Mouse (Mus musculus) right cerebral cortex, postnatal 36 days (tissue): ENCODE results near the gene Gpat3.

ENCODE experiments used
- DNase-seq, 2 experiments: peaks; one replicate each; pipeline ENCODE4 v3.0.0; 2022; ENCODE audit warnings: low spot score in 2 of 2, mixed read lengths in 1 of 2

The Gpat3 gene

GRCm38 (mm10) chr5:100860417-100861053 lies 15.0 kb downstream of the Gpat3 start:
- DNase-seq = no peak

DNA sequence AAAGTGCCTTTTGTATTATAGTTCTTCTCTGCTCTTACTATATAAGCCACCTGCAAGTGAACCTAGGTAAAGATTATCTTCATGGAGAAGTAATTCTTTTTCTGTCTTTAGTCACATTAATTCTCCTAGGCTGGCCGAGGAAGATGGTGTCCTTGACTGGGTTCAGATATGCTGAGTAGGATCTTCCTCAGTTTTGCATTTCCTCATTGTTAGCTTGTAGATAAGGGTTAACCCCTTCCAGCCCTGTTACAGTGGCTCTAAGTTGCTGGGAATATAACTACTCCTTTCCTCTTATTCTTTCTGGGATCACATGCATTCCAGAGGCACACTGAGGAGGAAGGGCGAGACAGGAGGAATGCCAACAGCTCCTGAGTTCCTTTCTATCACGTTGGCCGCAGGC lies 15.6 kb downstream of the Gpat3 start:
- DNase-seq = no peak

- DNase-seq = no peak
Measured at GRCm38 (mm10) chr5:100861811-100862210, 16.3 kb downstream of the Gpat3 start.

DNA sequence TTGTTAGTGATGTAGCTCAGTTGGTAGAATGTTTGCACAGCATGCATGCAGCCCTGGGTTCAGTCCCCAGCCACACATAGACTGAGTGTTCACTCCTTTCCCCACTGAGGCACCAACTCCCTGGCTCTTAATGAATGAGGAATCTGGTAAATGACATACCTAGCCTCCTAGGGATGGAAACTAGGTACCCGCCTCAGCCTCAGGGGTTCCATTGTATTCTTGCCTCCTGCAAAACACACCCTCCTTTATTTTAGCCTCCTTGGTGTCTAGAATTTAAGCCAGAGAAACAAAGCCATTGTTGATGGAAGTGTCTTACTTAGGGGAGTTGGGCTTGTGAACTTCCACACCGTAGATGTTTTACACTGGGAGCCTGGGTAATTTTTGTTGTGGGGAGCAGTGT lies 17.6 kb downstream of the Gpat3 start:
- DNase-seq = no peak

DNA sequence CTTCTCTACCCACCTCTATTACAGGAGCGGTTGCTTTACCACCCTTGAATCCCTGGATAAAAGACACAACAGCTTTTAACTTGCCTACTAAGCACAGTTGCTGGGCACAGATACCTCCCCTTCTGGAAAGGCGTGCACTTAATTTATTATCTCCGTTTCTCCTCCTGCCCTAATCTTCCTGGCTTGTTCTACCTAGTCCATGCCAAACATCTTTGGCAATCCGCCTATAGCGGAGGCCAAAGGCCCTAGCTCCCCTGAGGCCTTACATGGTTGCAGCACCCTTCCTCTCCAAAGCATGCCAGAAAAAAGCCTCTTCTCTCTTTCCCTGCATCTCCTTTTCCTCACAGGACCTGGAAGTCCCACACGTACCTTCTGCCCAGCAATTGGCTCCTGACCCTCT lies 18.9 kb downstream of the Gpat3 start:
- DNase-seq = no peak

- peak in 1 of 2 experiments; percentile 20 for DNase-seq
Measured at GRCm38 (mm10) chr5:100866183-100866582, 20.7 kb downstream of the Gpat3 start.

DNA sequence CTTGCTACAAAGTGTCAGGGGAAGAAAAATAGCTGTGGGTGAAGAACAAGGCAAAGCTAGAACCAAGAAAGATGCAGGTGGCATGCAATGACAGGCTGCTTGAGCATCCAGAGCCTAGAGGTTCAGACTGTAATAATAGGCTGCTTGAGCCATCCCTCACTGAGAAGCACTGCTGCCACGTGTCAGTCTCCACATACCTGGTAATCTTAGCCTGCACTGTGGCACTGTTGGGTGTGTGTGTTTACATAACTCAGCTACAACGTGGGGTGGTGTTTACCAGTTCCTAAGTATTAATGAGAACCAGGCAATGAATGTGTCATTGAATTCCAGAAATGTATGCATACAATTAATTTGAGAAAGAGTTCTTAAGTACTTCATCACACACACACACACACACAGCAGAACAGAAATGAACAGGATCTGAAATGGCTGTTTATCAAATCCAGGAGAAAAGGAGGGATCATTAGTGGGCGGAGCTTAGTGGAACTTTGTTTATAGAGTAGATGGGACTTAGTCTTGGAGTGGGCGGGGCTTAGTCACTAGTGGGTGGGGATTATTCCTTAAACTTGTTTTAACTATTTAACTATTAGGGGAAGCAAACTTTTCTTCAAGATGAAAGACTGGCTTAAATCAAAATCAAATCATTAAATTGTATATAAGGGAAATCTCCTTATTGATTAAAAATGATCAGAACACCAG lies 23.8 kb downstream of the Gpat3 start:
- no peak for DNase-seq

DNA sequence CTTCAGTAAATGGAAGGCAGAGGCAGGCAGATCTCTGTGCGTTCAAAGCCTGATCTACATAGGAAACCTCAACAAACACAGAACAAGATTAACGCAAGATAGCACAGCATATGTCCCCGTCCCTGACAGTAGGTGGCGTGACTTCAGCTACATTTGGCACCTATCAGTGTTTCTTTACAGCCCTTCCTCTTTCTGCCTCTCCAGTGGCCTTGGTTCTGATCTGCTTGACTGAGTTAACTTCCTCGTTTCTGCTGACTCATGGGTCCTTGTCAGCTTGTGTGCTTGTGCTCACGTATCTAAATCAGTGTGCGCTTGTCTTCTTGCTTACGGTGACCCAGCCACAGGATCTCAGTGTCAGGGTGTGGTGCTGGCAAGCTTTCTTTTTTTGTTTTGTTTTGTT lies 26.5 kb downstream of the Gpat3 start:
- DNase-seq = no peak

- DNase-seq = no peak
Measured at GRCm38 (mm10) chr5:100874721-100875120, 29.2 kb downstream of the Gpat3 start.

DNA sequence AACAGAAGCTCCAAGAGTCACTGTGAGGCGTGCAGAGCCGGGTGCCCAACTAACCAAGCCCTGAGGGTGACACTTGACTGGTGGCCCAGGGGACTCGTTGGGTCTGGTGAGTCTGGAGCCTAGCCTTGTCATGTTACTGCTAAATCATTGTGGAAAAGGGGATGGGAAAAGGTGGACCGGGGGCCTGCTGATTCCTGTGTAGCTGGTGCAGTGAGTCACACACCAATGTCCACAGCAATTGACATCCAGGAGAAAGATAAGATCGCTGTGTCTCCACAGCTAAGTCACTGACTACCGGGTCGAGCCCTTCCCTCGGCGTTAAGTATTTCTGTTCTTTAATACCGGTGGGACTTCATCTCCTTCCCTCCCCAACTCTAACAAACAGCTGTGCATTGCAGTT lies 29.7 kb downstream of the Gpat3 start:
- DNase-seq = no peak

DNA sequence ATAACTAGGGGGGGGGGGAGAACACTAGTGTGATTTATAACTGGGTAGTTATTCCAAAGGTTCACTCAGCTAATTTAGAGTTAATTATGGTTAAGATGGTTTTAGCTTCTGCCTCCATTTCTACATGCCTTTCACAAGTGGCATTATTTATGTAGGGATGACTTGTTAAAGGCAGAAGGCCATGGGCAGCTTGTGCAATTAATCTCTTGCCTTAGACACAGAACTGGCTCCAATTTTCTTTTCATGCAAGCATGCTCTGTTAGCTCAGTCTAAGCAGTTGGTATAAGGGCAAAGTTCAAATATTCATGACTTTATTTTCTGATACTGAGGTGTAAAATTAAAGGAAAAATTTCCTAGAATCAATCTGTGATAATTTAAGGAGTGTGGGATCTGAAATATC lies 31.5 kb downstream of the Gpat3 start:
- no peak for DNase-seq

- DNase-seq = no peak
Measured at GRCm38 (mm10) chr5:100885216-100885615, 39.7 kb downstream of the Gpat3 start.

- no peak for DNase-seq
Measured at GRCm38 (mm10) chr5:100886331-100886988, 40.9 kb downstream of the Gpat3 start.

DNA sequence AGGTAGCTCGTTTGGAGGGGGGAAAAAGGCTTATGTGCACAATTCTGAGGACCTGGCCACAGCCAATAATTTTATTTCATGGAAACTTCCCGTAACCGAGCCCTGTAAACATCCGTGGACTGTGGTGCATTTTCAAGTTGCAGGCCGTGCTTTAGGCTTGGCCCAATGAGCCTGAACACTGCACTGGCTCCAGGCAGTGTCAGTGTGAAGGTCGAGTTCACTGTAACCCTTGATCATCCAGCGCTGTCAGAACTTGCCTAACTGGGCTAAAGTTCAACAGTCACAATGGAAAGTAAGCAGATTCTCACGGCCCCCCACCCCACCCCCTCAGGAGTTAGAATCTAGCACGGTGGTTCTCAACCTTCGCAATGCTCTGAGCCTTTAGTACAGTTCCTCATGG lies 50.7 kb downstream of the Gpat3 start:
- DNase-seq = no peak

DNA sequence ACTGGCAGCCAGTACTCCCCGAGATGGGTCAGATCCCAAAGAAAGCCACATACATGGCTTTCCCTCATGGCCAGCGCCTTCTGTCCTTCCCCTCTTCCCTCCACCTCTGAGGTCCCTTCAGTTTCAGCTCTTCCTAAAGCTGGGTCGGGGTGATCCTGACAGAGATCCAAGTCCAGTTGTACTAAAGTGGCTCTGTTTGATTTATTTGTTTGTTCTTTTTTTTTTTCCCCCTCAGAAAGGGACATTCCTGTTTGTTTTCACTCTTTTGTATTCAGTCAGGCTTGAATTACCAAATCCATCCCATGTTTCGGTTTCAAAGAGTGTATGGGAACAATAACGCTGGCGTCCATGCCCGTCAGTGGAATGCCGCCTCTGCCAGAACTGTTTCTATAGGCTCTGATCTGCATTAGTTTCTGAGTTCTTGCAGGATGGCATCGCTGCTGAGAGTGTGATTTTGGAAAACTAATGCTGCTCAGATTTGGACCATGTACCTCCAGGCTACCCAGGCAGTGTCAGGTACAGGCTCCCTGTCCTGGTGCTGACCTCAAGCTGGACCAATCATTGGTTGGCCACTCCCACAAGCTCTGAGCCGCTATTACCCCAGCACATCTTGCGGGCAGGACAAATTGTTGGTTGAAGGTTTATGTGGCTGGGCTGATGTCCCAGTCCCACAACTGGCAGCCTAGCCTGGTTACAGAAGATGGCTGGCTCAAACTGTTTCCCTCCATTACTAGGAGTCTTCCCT lies 54.4 kb downstream of the Gpat3 start:
- no peak for DNase-seq

- no peak for DNase-seq
Measured at GRCm38 (mm10) chr5:100901046-100901445, 55.5 kb downstream of the Gpat3 start.

GRCm38 (mm10) chr5:100908478-100908877 lies 63.0 kb downstream of the Gpat3 start:
- no peak for DNase-seq

DNA sequence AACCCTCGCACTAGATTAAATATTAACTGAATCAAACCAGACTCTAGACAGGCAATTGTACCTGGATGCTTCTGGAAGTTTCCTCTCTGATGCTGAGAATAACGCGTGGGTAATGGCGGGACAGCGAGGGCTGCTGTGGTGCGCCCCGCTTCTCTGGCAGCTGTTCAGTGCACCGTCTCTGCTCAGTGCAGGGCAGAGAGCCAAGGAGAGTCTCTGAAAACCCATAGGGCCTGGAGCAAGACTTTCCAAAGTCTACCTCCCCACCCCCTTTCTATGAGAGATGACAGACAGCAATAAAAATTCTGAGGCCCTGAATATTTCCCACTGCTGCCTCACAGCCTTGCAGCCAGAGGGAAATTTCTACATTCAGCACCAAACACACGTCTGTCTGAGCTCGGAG lies 63.4 kb downstream of the Gpat3 start:
- no peak for DNase-seq

GRCm38 (mm10) chr5:100909691-100910090 lies 64.2 kb downstream of the Gpat3 start:
- DNase-seq = peak in 1 of 2 experiments; percentile 56

DNA sequence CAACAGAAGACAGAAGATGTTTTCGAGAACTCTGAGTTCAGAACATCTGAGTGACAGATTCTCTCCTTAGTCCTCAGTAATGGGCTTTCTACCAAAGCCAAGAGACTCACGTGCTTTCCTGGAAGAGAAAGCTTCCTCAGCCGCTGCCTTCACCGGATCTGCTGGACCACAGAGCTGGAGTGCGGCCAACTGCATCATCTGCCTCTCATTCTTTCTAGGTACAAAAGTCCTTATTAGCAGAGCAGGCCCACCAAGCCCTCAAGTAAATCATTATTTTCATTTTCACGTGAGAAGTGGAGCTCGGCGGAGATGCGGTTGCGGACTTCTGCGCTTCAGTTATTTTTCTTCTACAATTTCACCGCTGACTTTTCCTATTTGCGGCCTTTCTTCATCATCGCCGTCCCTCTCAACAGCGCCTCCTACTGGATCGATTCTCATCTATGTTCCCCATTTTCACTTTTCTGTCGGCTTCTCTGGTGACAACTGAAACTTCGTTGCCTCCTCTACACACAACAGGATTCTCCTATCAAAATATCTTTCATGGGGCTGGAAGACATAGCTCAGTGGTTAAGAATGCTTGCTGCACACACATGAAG lies 66.1 kb downstream of the Gpat3 start:
- DNase-seq = no peak

DNA sequence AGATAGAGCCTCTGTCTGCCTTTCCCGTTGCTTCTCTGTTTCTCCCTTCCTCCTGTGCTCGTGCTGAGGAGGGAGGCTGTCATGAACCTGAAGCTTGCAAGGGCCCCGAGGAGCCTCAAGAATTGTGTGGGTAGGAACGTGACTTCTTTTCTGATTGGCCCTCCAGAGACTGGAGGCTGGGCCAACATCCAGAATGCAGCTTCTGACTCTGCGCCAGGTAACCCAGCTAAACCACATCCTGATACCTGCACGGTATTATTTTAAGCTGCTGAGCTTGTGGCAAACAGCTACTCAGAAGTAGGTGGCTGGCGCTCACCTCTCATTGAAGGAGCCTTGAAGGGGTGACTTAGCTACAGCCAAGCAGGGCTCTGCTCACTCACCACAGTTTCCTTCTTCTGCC lies 66.9 kb downstream of the Gpat3 start:
- no peak for DNase-seq

DNA sequence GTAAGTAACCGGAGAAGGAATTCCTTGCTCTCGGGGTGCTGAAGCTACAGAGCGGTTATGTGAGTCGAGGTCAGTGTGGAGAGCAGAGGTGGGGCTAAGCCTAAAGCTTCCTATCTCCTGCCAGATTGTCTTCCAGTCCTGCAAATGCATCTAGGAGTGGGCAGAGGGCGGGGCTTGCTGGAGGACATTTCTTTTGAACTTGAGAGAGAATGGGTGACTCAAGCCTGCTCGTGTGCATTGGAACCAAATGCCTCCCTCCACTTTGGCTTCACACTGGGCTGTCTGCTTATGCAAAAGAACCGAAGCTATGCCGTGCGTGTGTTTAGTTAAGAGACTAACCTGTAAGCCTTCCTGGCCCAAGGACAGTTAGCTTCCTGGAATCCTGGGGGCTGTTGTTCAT lies 67.8 kb downstream of the Gpat3 start:
- DNase-seq = no peak
